Mouse (Mus musculus) myocyte (in vitro differentiated cells): ENCODE measurements around the gene Arhgap6. TPM values are rescaled to one million over a fixed set of nuclear protein-coding genes. Genes with fewer than 3 reads are reported as not detected.
A peak's percentile ranks its signal among the peaks of the same experiment; 100 is the strongest.

Experiments used
- H3K27me3 ChIP-seq: one replicate; pipeline ENCODE4 v1.6.1; 2011; ENCODE audit not compliant: control insufficient read depth, insufficient read depth, insufficient read length
- H3K36me3 ChIP-seq: one replicate; pipeline ENCODE4 v1.6.1; 2011; ENCODE audit not compliant: control insufficient read depth, insufficient read depth
- H3K4me2 ChIP-seq: one replicate; pipeline ENCODE4 v1.6.1; 2011; ENCODE audit warnings: low read depth, control low read depth
- H3K4me3 ChIP-seq: one replicate; pipeline ENCODE4 v1.5.1; 2011; ENCODE audit warnings: mild to moderate bottlenecking, control low read depth, moderate library complexity
- H3K79me2 ChIP-seq: one replicate; pipeline ENCODE4 v1.6.1; 2011; ENCODE audit not compliant: control insufficient read depth, insufficient read depth
- H3ac ChIP-seq: one replicate; pipeline ENCODE4 v1.6.1; 2011; ENCODE audit not compliant: control insufficient read depth, insufficient read length
- CEBPB ChIP-seq: IDR thresholded peaks from 2 replicates; pipeline ENCODE4 v1.6.1; 2011; ENCODE audit warnings: mild to moderate bottlenecking, moderate library complexity; ENCODE audit not compliant: poor library complexity, insufficient read depth, severe bottlenecking
- E2F4 ChIP-seq: IDR thresholded peaks from one replicate; pipeline ENCODE4 v1.6.1; 2011; ENCODE audit warnings: mild to moderate bottlenecking, control low read depth, moderate library complexity; ENCODE audit not compliant: insufficient read depth
- MAX ChIP-seq: IDR thresholded peaks from one replicate; pipeline ENCODE4 v1.6.1; 2011; ENCODE audit warnings: low read depth, mild to moderate bottlenecking, control low read depth
- MYOD1 ChIP-seq, 3 experiments: IDR thresholded peaks; one replicate each; pipeline ENCODE4 v1.6.1; 2011; ENCODE audit warnings: control low read depth in 2 of 3, low read depth in 2 of 3, mild to moderate bottlenecking in 2 of 3, moderate library complexity in 1 of 3; ENCODE audit not compliant: insufficient read length in 2 of 3, control insufficient read depth in 1 of 3
- MYOG ChIP-seq, 3 experiments: IDR thresholded peaks; one replicate each; pipeline ENCODE4 v1.6.1; 2011; ENCODE audit warnings: control low read depth in 2 of 3, low read depth in 2 of 3, mild to moderate bottlenecking in 2 of 3; ENCODE audit not compliant: insufficient read length in 2 of 3, control insufficient read depth in 1 of 3, insufficient read depth in 1 of 3
- POLR2A ChIP-seq: IDR thresholded peaks from one replicate; pipeline ENCODE4 v1.6.1; 2011; ENCODE audit warnings: low read depth, mild to moderate bottlenecking, control low read depth, moderate library complexity; ENCODE audit not compliant: insufficient read length
- POLR2AphosphoS2 ChIP-seq: IDR thresholded peaks from one replicate; pipeline ENCODE4 v1.6.1; 2011; ENCODE audit warnings: low read depth, control low read depth; ENCODE audit not compliant: insufficient read length
- REST ChIP-seq: IDR thresholded peaks from one replicate; pipeline ENCODE4 v1.6.1; 2011; ENCODE audit warnings: mild to moderate bottlenecking, control low read depth, moderate library complexity; ENCODE audit not compliant: insufficient read depth, insufficient read length
- SRF ChIP-seq: IDR thresholded peaks from one replicate; pipeline ENCODE4 v1.6.1; 2011; ENCODE audit warnings: low read depth; ENCODE audit not compliant: control insufficient read depth, insufficient read length
- TCF12 ChIP-seq: IDR thresholded peaks from one replicate; pipeline ENCODE4 v1.6.1; 2011; ENCODE audit warnings: mild to moderate bottlenecking, control low read depth; ENCODE audit not compliant: poor library complexity, insufficient read depth, severe bottlenecking
- TCF3 ChIP-seq: IDR thresholded peaks from one replicate; pipeline ENCODE4 v1.6.1; 2011; ENCODE audit warnings: low read depth, control low read depth; ENCODE audit not compliant: insufficient read length
- USF1 ChIP-seq: IDR thresholded peaks from one replicate; pipeline ENCODE4 v1.6.1; 2011; ENCODE audit warnings: low read depth, mild to moderate bottlenecking, control low read depth, moderate library complexity
- polyA plus RNA-seq: library from polyadenylated mRNA; unstranded; fragments of >200 nt; fragmentation: generic; extraction: Trizol; gene quantifications from one replicate; pipeline ENCODE4 v1.2.1, GENCODE M21; 2012; ENCODE audit warnings: missing spikeins

The Arhgap6 gene
- polyA plus RNA-seq, 1 experiment = 0.40 TPM

GRCm38 (mm10) chrX:168810513-168811265, 15.8 kb downstream of the Arhgap6 start:
- TF ChIP-seq TCF3 = no peak
- no peak for TF ChIP-seq MAX
- no peak for TF ChIP-seq REST
- TF ChIP-seq SRF = no peak
- no peak for TF ChIP-seq MYOD1 (IDR thresholded peaks at IDR 0.05; ENCODE audit: control insufficient read depth in 1 of 3, insufficient read length in 2 of 3, low read depth in 2 of 3)
- TF ChIP-seq E2F4 = no peak
- no peak for TF ChIP-seq CEBPB
- no peak for TF ChIP-seq POLR2A
- no peak for TF ChIP-seq USF1
- no peak for TF ChIP-seq MYOG (IDR thresholded peaks at IDR 0.05; ENCODE audit: control insufficient read depth in 1 of 3, insufficient read depth in 1 of 3, insufficient read length in 2 of 3, low read depth in 2 of 3)
- no peak for TF ChIP-seq POLR2AphosphoS2
- no peak for TF ChIP-seq TCF12
- no peaks in the 10 kb centered on the region for H3K27me3 ChIP-seq

GRCm38 (mm10) chrX:168818858-168819257, 24.0 kb downstream of the Arhgap6 start:
- no peak for TF ChIP-seq E2F4
- no peak for TF ChIP-seq MYOG (IDR thresholded peaks at IDR 0.05; ENCODE audit: control insufficient read depth in 1 of 3, insufficient read depth in 1 of 3, insufficient read length in 2 of 3, low read depth in 2 of 3)
- Histone ChIP-seq H3K4me3 (no peak overlapping the region), H3K4me2 (no peak overlapping the region), H3K27me3 (no peaks in the 10 kb centered on the region), H3ac (no peak overlapping the region), H3K36me3 (no peaks in the 10 kb centered on the region), H3K79me2 (no peaks in the 10 kb centered on the region)

More at GRCm38 (mm10) chrX:168810513-168811265, 15.8 kb downstream of the Arhgap6 start:
- H3K4me2 ChIP-seq = no peak overlapping the region
- no peak overlapping the region for H3ac ChIP-seq
- H3K4me3 ChIP-seq = no peak overlapping the region
- H3K36me3 ChIP-seq = no peaks in the 10 kb centered on the region
- no peaks in the 10 kb centered on the region for H3K79me2 ChIP-seq

GRCm38 (mm10) chrX:168824166-168824565, 29.3 kb downstream of the Arhgap6 start:
- Histone ChIP-seq H3K4me2 (no peak overlapping the region), H3K27me3 (no peaks in the 10 kb centered on the region), H3K4me3 (no peak overlapping the region), H3ac (no peak overlapping the region), H3K79me2 (no peaks in the 10 kb centered on the region), H3K36me3 (no peaks in the 10 kb centered on the region)
- TF ChIP-seq MYOG (IDR thresholded peaks at IDR 0.05; ENCODE audit: control insufficient read depth in 1 of 3, insufficient read depth in 1 of 3, insufficient read length in 2 of 3, low read depth in 2 of 3) = no peak
- TF ChIP-seq TCF3 = no peak
- no peak for TF ChIP-seq TCF12
- no peak for TF ChIP-seq REST
- TF ChIP-seq SRF = no peak
- TF ChIP-seq MYOD1 (IDR thresholded peaks at IDR 0.05; ENCODE audit: control insufficient read depth in 1 of 3, insufficient read length in 2 of 3, low read depth in 2 of 3) = no peak
- TF ChIP-seq E2F4 = no peak
- no peak for TF ChIP-seq USF1
- TF ChIP-seq POLR2AphosphoS2 = no peak
- no peak for TF ChIP-seq MAX
- no peak for TF ChIP-seq POLR2A
- TF ChIP-seq CEBPB = no peak

- no peaks in the 10 kb centered on the region for H3K36me3 ChIP-seq
- no peak overlapping the region for H3K4me3 ChIP-seq
- H3K27me3 ChIP-seq = no peaks in the 10 kb centered on the region
- peak overlapping the region; percentile 18 for H3K4me2 ChIP-seq
- H3K79me2 ChIP-seq = no peaks in the 10 kb centered on the region
- no peak overlapping the region for H3ac ChIP-seq
- TF ChIP-seq POLR2A (no peak), USF1 (no peak), E2F4 (no peak), REST (no peak), CEBPB (no peak), MYOG (IDR thresholded peaks at IDR 0.05; ENCODE audit: control insufficient read depth in 1 of 3, insufficient read depth in 1 of 3, insufficient read length in 2 of 3, low read depth in 2 of 3) (no peak), MYOD1 (IDR thresholded peaks at IDR 0.05; ENCODE audit: control insufficient read depth in 1 of 3, insufficient read length in 2 of 3, low read depth in 2 of 3) (no peak), MAX (no peak), TCF3 (no peak), POLR2AphosphoS2 (no peak), SRF (no peak), TCF12 (no peak)
Observed at GRCm38 (mm10) chrX:168832343-168832742, 37.4 kb downstream of the Arhgap6 start.
